Mouse (Mus musculus): ENCODE measurements around the gene Lin7a.

Lin7a gene

GRCm38 (mm10) chr10:107449496-107450330, 178.2 kb downstream of the Lin7a start:
- DNase-seq (ENCODE audit: low spot score in 2 of 2) = no peak

DNA sequence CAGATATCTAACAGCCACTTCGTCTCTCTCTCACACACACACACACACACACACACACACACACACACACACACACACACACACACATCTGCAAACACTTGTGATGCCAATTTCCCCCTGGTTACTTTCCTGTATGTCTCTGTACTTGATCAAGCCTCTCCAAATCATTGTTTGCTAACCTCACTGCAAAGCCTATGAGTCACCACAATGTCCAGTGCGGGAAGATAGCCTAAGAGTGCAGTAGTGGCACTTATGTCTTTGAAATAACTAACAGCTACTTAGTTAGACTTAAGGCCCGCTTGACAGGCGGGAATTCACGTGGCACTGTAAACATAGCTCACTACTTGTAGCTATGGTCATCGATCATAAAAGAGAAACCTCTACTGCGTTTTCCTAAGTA, 196.3 kb downstream of the Lin7a start:
- no peak for DNase-seq (ENCODE audit: low spot score in 2 of 2)

Measured in frontal cortex, postnatal 25 days (tissue).